Mouse (Mus musculus) limb, embryonic 14.5 days (tissue): ENCODE measurements around the gene Mapkapk3. TPM values are rescaled to one million over a fixed set of nuclear protein-coding genes. Genes with fewer than 3 reads are reported as not detected.
A peak's percentile ranks its signal among the peaks of the same experiment; 100 is the strongest.

Experiments
- ATAC-seq: fragments of 200-750 bp; cut with Nextera tagmentation; 2 replicates; pipeline ENCODE4 v1.8.0; 2017; ENCODE audit warnings: low read depth, moderate number of reproducible peaks, moderate TSS enrichment; ENCODE audit not compliant: low FRiP score
- DNase-seq: peaks from one replicate; pipeline ENCODE4 v3.0.0-alpha.2; 2015; ENCODE audit warnings: low spot score
- H3K27ac ChIP-seq: fragments of 300-500 bp; sonication (generic); replicated peaks from 2 replicates; pipeline ENCODE4 v1.5.1; 2014; ENCODE audit warnings: low read depth, mild to moderate bottlenecking, low read length, moderate library complexity, mixed read lengths
- H3K27me3 ChIP-seq: fragments of 300-500 bp; sonication (generic); 2 replicates; pipeline ENCODE4 v1.6.1; 2014; ENCODE audit warnings: low read length, mixed read lengths; ENCODE audit not compliant: control insufficient read depth, insufficient read depth
- H3K36me3 ChIP-seq: fragments of 300-500 bp; sonication (generic); 2 replicates; pipeline ENCODE4 v1.6.1; 2014; ENCODE audit warnings: mild to moderate bottlenecking, low read length, moderate library complexity, mixed read lengths; ENCODE audit not compliant: control insufficient read depth, insufficient read depth
- H3K4me1 ChIP-seq: fragments of 300-500 bp; sonication (generic); 2 replicates; pipeline ENCODE4 v1.6.1; 2014; ENCODE audit warnings: antibody characterized with exemption, low read length, mixed read lengths; ENCODE audit not compliant: control insufficient read depth, insufficient read depth
- H3K4me2 ChIP-seq: fragments of 300-500 bp; sonication (generic); replicated peaks from 2 replicates; pipeline ENCODE4 v1.6.1; 2014; ENCODE audit warnings: low read depth, mild to moderate bottlenecking, low read length, moderate library complexity; ENCODE audit not compliant: severe bottlenecking
- H3K4me3 ChIP-seq: fragments of 300-500 bp; sonication (generic); replicated peaks from 2 replicates; pipeline ENCODE4 v1.5.1; 2014; ENCODE audit warnings: low read length
- H3K9ac ChIP-seq: fragments of 300-500 bp; sonication (generic); 2 replicates; pipeline ENCODE4 v1.6.1; 2014; ENCODE audit warnings: mild to moderate bottlenecking, low read depth, low read length, moderate library complexity; ENCODE audit not compliant: severe bottlenecking
- H3K9me3 ChIP-seq: fragments of 300-500 bp; sonication (generic); 2 replicates; pipeline ENCODE4 v1.6.1; 2016; ENCODE audit warnings: low read length; ENCODE audit not compliant: control insufficient read depth
- POLR2A ChIP-seq: fragments of 200-500 bp; IDR thresholded peaks from 2 replicates; pipeline ENCODE4 v1.8.0; 2012; ENCODE audit warnings: inconsistent platforms, mild to moderate bottlenecking, moderate library complexity, borderline replicate concordance; ENCODE audit not compliant: insufficient read depth, insufficient read length; ENCODE audit errors: extremely low read depth
- WGBS: fragments of 180-500 bp; shearing (Covaris S2); extraction: QIAGEN DNeasy Blood & Tissue Kit; methylation state at CpG from one replicate; pipeline ENCODE4 v1.1.7; 2014; 5-methylcytosine and 5-hydroxymethylcytosine counted together
- polyA plus RNA-seq, 2 experiments: library from polyadenylated mRNA; depleted of rRNA in 1 of 2; stranded (reverse) in 1 of 2; unstranded in 1 of 2; fragments of >200 nt; fragmentation: Nextera tagmentation in 1 of 2; extraction: Ambion mirVana in 1 of 2; gene quantifications; 2 replicates each; pipeline versions ENCODE4 v1.2.1 to v1.2.3; 2012 to 2014

Gene Mapkapk3
- polyA plus RNA-seq, 2 experiments: 9.7 to 15.2 TPM

DNA sequence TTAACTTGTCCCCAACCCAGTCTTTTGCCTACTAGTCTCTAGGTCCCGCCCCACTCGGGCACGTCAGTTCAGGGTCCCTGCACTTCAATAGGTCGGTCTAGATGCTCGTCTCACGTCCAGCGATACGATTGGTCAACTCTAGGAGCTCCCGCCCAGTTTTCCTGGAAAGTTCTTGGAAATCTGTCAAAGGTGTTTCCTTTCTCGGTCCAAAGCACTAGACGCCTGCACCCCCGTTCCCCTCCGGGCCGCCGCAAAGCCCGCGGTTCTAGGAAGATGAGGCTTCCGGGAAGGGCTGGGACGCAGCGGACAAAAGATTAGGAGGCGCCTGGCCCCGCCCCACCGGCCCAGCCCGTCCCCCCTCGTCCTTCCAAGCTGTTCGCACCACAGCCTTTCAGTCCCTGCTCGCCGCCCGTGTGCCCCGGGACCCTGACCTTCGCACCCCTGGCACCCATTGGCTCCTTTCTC is 6.9 kb upstream of the Mapkapk3 start:
- peaks cover 12% of the 10 kb centered on the region for H3K4me1 ChIP-seq
- ATAC-seq: peak; percentile 99
- H3K9me3 ChIP-seq: no peaks in the 10 kb centered on the region
- H3K4me3 ChIP-seq: peak overlapping the region; percentile 69
- H3K27ac ChIP-seq: peak overlapping the region; percentile 63
- peak overlapping the region; percentile 75 for H3K9ac ChIP-seq
- H3K4me2 ChIP-seq: peak overlapping the region; percentile 92
- WGBS: 1% methylated on average over 30 of the region's 31 CpGs
- peak; percentile 98 for DNase-seq
- no peak for TF ChIP-seq POLR2A
- H3K36me3 ChIP-seq: peaks cover 14% of the 10 kb centered on the region
- H3K27me3 ChIP-seq: no peaks in the 10 kb centered on the region

DNA sequence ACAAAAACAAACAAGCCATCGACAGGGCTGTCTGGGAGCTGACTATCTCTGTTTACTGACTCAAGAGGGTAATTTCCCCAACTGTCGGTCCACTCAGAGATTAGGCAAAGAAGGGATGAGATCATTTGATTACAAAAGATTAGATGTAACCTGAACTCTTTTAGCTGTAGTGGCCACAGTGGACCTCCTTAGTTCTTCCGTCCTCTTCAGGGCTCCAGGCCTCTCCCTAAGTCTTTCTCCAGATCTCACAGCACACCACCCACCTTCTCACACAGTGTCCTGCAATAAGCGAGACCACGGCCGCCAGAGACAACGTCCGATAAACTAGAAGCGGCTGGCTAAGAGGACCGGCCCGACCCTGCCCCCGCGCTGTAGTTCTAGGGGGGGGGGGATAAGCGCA is 6.4 kb upstream of the Mapkapk3 start:
- Histone ChIP-seq H3K27ac (0 out of 2 replicates have a peak overlapping the region, but pooled peaks have one; percentile 10), H3K9ac (peak overlapping the region; percentile 75), H3K9me3 (no peaks in the 10 kb centered on the region), H3K4me2 (peak overlapping the region; percentile 92), H3K4me1 (peaks cover 12% of the 10 kb centered on the region), H3K4me3 (peak overlapping the region; percentile 69), H3K27me3 (no peaks in the 10 kb centered on the region), H3K36me3 (peaks cover 9% of the 10 kb centered on the region)
- ATAC-seq (peak; percentile 47), DNase-seq (no peak)
- 5% methylated on average over 14 of the region's 14 CpGs for WGBS
- TF ChIP-seq POLR2A: no peak

DNA sequence AAGGTAGTCTGAATTCAATTTTAAA is 6.2 kb upstream of the Mapkapk3 start, which contains the start of gene Cish:
Gene Cish (plus strand): TSS at position 11 of the 25 bp plus-strand sequence.
- H3K9me3 ChIP-seq: no peaks in the 10 kb centered on the region
- H3K36me3 ChIP-seq: peaks cover 7% of the 10 kb centered on the region
- H3K27me3 ChIP-seq: no peaks in the 10 kb centered on the region
- H3K4me2 ChIP-seq: peak within 1 kb of the TSS; percentile 92
- ATAC-seq: no peak
- peak within 1 kb of the TSS; percentile 75 for H3K9ac ChIP-seq
- H3K4me1 ChIP-seq: peaks cover 12% of the 10 kb centered on the region
- no peak for DNase-seq
- H3K27ac ChIP-seq: peak within 1 kb of the TSS; percentile 63
- TF ChIP-seq POLR2A: no peak
- peak within 1 kb of the TSS; percentile 69 for H3K4me3 ChIP-seq

DNA sequence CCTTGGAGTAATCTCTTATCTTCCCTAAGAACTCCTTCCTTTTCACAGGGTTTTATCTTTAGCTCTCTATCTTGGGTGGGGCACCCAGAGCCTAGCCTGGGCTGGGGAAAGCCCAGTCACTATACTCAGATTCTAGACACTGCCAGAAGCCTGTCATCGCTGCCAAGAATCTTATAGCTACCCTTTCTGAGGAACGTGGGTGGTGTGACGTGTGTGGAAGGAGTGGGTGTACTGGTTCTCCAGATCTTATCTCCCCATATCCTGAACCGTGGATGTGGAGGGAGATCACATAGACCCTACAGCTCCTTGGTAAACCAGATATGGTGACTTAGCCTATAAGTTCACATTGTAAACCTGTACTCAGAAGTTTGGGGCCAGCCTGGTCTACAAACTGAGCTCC is 5.9 kb upstream of the Mapkapk3 start:
- H3K9me3 ChIP-seq: no peaks in the 10 kb centered on the region
- peaks cover 5% of the 10 kb centered on the region for H3K36me3 ChIP-seq
- peak overlapping the region; percentile 92 for H3K4me2 ChIP-seq
- ATAC-seq: no peak
- H3K27ac ChIP-seq: 0 out of 2 replicates have a peak overlapping the region, but pooled peaks have one; percentile 10
- no peak for DNase-seq
- H3K9ac ChIP-seq: no peak overlapping the region
- 79% methylated on average over 4 of the region's 4 CpGs for WGBS
- peaks cover 12% of the 10 kb centered on the region for H3K4me1 ChIP-seq
- H3K4me3 ChIP-seq: no peak overlapping the region
- no peaks in the 10 kb centered on the region for H3K27me3 ChIP-seq
- no peak for TF ChIP-seq POLR2A

DNA sequence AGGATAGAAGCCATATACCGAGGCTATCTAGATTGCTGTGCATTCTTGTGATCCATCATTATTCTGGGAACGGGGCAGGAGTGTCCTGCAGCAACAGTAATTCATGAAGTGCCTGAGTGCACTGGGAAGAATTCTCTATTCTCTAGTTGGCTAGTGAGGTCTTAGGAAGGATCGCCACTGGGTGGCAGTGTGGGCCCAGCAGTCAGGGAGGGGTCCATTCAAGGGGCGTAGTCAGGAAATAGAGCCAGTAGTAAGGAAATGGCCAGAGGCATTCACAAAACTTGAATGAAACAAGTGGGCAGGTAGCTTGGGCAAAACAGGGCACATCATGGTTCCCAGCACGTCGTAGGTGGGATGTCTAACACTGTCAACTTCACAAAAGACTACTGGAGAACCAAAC is 4.6 kb upstream of the Mapkapk3 start:
- 4% methylated on average over 6 of the region's 6 CpGs for WGBS
- no peak for ATAC-seq
- peak; percentile 77 for DNase-seq
- Histone ChIP-seq H3K36me3 (no peaks in the 10 kb centered on the region), H3K9ac (no peak overlapping the region), H3K4me3 (no peak overlapping the region), H3K27ac (no peak overlapping the region), H3K4me2 (no peak overlapping the region), H3K4me1 (peaks cover 19% of the 10 kb centered on the region), H3K9me3 (no peaks in the 10 kb centered on the region), H3K27me3 (no peaks in the 10 kb centered on the region)
- no peak for TF ChIP-seq POLR2A

DNA sequence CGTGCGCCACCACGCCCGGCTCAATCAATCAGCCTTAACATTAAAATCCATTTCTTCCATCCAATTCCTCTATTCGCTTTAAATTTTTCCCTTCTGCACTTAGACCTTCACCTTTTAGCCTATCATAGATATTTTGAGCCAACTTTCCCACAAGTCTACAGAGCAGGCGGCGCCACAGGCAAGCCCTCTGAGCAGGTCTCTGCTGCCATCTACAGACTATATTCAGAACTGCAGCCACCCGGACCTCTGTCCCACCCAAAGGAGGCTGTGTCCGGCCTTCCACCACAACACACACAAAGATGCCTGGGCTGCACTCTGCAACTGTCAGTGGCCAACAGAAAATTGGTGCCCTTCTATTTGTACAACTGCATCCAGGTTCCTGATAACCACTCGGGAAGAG is 1.2 kb upstream of the Mapkapk3 start:
- H3K9ac ChIP-seq: no peak overlapping the region
- WGBS: 34% methylated on average over 10 of the region's 10 CpGs
- no peak for TF ChIP-seq POLR2A
- H3K9me3 ChIP-seq: no peaks in the 10 kb centered on the region
- H3K4me2 ChIP-seq: no peak overlapping the region
- no peak overlapping the region for H3K27ac ChIP-seq
- peak; percentile 52; the same call in 1 of the 2 replicates for ATAC-seq
- H3K4me1 ChIP-seq: peaks cover 12% of the 10 kb centered on the region; the same call in 1 of the 2 replicates
- H3K36me3 ChIP-seq: no peaks in the 10 kb centered on the region
- peak; percentile 82 for DNase-seq
- no peaks in the 10 kb centered on the region for H3K27me3 ChIP-seq
- H3K4me3 ChIP-seq: no peak overlapping the region
